Mouse (Mus musculus): ENCODE results near the gene Ccdc87.

Gene Ccdc87

GRCm38 (mm10) chr19:4839149-4839548 lies at the start of gene Ccdc87, which contains the start of gene Ccs:
Gene Ccdc87 (plus strand): TSS chr19:4839366.
Gene Ccs (minus strand): TSS chr19:4839332.
- DNase-seq (ENCODE audit: low read depth, low spot score), result peak; percentile 94

DNA sequence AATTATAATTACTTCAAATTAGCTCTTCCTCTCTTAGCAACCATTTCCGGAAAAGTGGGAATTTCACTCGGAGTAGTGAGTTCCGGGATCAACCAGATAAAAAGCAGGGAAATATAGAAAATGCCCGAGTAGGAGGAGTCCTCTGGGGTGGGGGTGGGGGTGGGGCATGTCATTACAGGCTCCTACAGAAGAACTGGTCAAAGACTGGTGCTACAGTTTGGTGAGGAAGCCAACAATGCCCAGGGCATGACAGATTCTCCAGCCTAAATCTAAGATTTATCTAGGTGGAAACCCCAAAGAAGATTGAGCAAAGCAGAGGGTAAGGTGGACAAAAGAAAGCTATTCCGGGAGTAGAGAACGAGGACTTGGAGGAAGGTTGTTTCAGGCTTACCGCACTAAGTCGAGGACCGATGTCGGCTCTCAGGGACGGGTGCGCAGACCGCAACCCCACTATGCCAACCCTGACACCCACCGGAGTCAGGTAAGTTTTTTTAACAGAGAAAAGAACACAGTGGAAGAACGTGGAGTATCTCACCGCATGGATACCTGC lies 45.8 kb upstream of the Ccdc87 start:
- no peak for DNase-seq (ENCODE audit: low read depth, low spot score)

DNA sequence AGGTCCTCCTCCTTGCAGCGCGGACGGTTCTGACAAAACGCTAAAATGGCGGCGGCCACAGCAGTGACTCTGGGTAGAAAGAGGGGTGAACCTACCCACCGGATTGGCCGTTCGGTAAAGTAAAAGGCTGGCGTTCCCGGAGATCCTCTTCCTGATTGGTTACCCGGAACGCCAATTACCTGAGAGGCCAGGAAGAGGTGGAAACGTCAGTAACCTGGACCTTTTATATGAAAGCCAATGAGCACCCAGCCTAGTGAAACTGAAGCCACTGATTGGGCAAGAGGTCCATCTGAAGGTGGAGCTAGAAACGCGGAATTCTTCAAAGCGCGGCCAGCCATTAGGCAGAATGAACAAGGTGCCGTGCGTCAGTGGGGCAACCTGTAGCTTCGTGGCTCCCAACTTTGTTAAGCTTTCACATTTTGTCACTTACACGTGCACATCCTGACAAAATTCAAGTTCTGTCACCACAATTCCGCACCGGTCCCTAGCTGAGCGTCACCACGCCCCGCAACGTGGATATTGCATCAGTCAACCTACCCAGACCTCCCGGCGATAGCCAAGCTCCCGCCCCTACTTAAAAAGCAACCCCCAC lies 45.2 kb upstream of the Ccdc87 start, which contains the start of gene Rbm4:
Gene Rbm4, minus strand, starts transcription at position 71 of the 592 bp plus-strand sequence.
- peak; percentile 99 for DNase-seq (ENCODE audit: low read depth, low spot score)

DNA sequence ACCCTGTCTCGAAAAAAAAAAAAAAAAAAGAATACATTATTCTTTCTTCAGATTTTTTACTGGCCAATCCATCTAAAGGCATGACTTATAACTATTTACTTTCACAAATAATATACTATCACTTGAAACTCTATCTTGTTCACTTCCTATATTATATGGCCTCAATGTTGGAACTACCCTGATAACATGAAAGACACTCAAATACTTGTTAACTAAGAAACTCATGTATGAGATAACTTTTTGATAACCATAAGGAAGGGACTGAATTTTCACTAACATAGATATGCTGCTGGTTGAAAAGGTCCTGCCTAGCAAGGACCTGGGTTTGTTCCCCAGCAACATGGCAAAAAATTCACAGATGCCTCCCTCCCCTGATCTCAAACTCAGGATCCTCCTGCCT lies 43.2 kb upstream of the Ccdc87 start:
- no peak for DNase-seq (ENCODE audit: low read depth, low spot score)

DNA sequence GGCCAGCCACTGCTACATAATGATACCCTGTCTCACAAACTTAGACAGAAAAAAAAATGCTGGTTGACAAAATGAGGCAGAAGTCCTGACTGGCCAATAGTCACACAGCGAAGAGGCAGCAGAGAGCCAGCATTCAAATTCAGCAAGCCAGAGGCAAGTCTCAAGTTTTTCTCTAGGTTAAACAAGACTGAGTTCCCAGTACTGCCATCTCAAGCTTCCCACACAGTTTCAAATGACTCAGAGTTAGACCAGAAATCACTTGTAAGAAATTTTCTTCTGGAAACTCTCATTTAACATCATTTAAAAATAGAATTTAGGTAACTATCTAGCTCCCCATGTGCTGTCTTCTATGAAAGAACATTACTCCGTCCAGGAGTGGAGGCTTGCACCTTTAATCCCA lies 41.3 kb upstream of the Ccdc87 start:
- DNase-seq (ENCODE audit: low read depth, low spot score), result no peak

DNA sequence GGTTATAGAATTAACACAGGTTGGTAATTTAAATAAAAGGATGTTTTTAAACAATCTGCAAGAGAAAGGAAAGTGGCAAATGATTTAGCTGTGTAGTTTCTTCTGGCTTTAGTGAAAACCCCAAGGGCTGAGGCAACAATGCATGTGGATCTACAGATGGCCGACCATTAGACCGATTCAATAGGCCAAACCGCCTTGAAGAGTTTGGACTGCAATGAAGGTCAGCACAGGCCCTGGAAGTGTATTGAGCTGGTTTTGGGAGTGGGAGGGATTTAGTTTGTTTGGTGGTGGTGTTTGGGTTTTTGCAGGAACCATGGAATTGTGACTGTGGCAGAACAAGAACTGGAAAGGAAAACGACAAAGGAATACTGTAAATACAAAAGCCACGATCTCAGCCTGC lies 40.1 kb upstream of the Ccdc87 start:
- no peak for DNase-seq (ENCODE audit: low read depth, low spot score)

GRCm38 (mm10) chr19:4802691-4803091 lies 36.5 kb upstream of the Ccdc87 start:
- DNase-seq (ENCODE audit: low read depth, low spot score), result no peak

GRCm38 (mm10) chr19:4803283-4803682 lies 35.9 kb upstream of the Ccdc87 start:
- DNase-seq (ENCODE audit: low read depth, low spot score), result no peak

GRCm38 (mm10) chr19:4810309-4810708 lies 28.9 kb upstream of the Ccdc87 start:
- peak; percentile 19 for DNase-seq (ENCODE audit: low read depth, low spot score)

GRCm38 (mm10) chr19:4810746-4811062 lies 28.5 kb upstream of the Ccdc87 start:
- no peak for DNase-seq (ENCODE audit: low read depth, low spot score)

GRCm38 (mm10) chr19:4811063-4811908 lies 27.9 kb upstream of the Ccdc87 start, which contains the start of the genes Gm21992 and Rbm14:
Gene Gm21992 (minus strand): TSS chr19:4811612.
Gene Rbm14 (minus strand): TSS chr19:4811634.
- DNase-seq (ENCODE audit: low read depth, low spot score), result peak; percentile 99

GRCm38 (mm10) chr19:4811909-4812242 lies 27.3 kb upstream of the Ccdc87 start:
- no peak for DNase-seq (ENCODE audit: low read depth, low spot score)

- peak; percentile 65 for DNase-seq (ENCODE audit: low read depth, low spot score)
Measured at GRCm38 (mm10) chr19:4812334-4812949, 26.7 kb upstream of the Ccdc87 start.

- DNase-seq (ENCODE audit: low read depth, low spot score), result peak; percentile 60
Measured at GRCm38 (mm10) chr19:4813015-4813414, 26.2 kb upstream of the Ccdc87 start.

DNA sequence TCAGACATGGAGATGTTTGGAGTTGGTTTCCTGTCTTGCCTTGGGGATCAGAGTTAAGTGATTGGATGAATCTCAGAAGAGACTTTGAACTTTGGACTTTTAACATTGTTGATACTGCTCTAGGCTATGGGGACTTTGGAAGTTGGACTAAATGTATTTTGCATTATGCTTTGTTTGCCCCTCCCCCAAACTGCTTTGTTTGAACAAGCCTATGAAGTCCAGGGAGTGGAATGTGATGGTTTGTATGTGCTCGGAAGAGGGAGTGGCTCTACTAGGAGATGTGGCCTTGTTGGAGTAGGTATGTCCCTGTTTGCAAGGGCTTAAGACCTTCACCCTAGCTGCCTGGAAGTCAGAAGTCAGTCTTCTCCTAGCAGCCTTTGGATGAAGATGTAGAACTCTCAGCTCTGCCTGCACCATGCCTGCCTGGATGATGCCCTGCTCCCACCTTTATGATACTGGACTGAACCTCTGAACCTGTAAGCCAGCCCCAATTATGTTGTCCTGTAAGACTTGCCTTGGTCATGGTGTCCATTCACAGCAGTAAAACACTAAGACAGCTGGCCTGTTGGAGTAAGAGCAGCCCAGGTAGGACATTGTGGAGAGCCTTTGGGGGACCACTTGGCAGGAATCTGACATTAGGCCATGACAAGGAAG lies 21.9 kb upstream of the Ccdc87 start:
- no peak for DNase-seq (ENCODE audit: low read depth, low spot score)

GRCm38 (mm10) chr19:4820678-4821303 lies 18.4 kb upstream of the Ccdc87 start:
- no peak for DNase-seq (ENCODE audit: low read depth, low spot score)

- no peak for DNase-seq (ENCODE audit: low read depth, low spot score)
Measured at GRCm38 (mm10) chr19:4828444-4829114, 10.6 kb upstream of the Ccdc87 start.

DNA sequence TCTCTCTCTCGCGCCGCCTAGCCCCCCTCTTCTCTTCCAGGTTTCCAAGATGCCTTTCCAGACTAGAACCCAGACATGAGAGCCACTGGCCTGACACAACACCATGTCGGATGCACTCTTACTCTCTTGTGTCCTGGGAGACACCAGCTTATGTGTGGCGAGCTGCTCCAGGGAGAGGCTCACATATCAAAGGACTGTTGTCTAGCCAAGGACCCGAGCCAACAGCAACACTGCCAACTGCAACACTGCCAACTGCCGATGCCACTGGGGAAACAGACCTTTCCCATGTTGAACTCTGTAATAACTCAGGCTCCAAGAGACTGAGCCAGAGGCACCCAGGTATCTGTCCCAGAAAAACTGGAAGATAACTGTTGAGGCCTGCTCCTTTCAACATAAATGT lies 10.0 kb upstream of the Ccdc87 start:
- no peak for DNase-seq (ENCODE audit: low read depth, low spot score)

GRCm38 (mm10) chr19:4833977-4834376 lies 5.2 kb upstream of the Ccdc87 start:
- no peak for DNase-seq (ENCODE audit: low read depth, low spot score)

DNA sequence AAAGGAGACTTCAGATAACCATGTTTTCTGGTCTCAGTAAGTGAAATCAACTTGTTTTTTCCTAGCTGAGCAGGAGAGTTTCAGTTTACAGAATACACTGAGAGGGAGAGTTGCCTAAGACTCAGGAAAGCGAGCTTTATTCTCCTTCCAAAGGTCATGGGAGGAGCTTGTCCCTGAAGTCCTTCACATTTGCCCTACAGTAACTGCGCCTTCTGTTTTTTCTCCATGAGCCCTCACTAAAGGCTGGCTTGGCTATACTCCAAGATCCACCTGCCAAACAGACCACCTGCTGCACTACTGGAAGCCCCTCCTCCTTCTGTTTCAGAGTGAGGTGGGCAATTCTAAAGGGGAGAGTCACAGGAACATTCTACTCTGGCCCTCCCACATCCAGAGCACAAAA lies 3.1 kb upstream of the Ccdc87 start:
- DNase-seq (ENCODE audit: low read depth, low spot score), result no peak

DNA sequence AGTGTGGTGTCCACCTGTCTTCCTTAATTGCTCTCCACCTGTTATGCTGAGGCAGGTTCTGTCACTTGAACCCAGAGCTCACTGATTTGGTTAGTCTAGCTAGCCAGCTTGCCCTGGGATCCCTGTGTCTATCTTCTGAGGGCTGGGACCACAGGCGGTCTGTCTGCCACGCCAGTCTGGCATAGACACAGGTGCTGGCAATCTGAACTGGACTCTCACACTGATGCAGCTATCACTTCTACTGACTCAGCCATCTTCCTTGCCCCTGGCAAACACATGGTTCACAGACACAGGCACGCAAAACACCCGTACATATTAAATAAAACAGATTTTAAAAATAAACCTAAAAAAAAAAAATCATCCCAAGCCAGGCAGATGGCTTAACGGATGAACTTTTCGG lies 2.1 kb upstream of the Ccdc87 start:
- no peak for DNase-seq (ENCODE audit: low read depth, low spot score)

Data from A20 (cell line).